ENCODE assay signal across 8 mouse cellular contexts in the genomic region with DNA sequence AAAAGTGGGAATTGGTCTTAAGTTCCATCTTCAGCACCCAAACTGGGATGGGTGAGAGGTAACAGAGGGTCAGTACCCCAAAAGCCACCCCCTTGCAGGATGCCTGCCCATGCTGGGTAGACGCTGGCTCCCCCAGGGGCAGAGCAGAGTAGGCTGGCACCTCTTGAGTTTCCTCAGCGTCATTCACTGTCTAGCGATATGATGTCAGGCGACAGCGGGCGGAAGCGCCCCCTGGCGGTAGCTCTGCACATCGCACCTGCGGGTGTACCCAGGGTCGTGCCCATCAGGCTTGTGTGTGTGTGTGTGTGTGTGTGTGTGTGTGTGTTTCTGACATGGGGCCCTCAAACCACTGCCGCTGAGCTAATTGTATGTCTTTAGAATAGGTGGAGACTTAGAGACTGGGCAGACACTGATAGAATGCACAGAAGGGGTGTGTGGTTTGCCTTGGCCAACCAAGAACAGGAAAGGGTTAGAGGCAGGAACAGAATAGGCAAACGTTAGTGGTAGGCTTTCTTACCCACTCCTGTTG. TPM values are rescaled to one million over a fixed set of nuclear protein-coding genes. Genes with fewer than 3 reads are reported as not detected.
DNase-seq lines count a peak whose midpoint lies in the region; ATAC-seq and TF ChIP-seq lines count a peak whose summit lies in the region.

No protein-coding gene starts in this region.

- no peak overlapping the region for H3K27ac ChIP-seq in embryonic facial prominence, embryonic 10.5 days (replicated peaks)
- no peak overlapping the region for H3K27ac ChIP-seq in kidney, embryonic 14.5 days (ENCODE audit: low read depth, low read length)
- H3K27ac ChIP-seq in liver, embryonic 12.5 days = no peak overlapping the region
- no peak overlapping the region for H3K27ac ChIP-seq in stomach, postnatal 0 days (replicated peaks)

- ATAC-seq in kidney, embryonic 14.5 days (ENCODE audit: low FRiP score, low TSS enrichment) = peak; percentile 84
- peak; percentile 82 for ATAC-seq in liver, embryonic 12.5 days
- peak; percentile 70 for ATAC-seq in stomach, postnatal 0 days (ENCODE audit: low FRiP score, low TSS enrichment)

- H3K9me3 ChIP-seq in embryonic facial prominence, embryonic 10.5 days = no peaks in the 10 kb centered on the region
- no peaks in the 10 kb centered on the region for H3K9me3 ChIP-seq in kidney, embryonic 14.5 days (ENCODE audit: control insufficient read depth, low read length)
- H3K9me3 ChIP-seq in liver, embryonic 12.5 days (replicated peaks) = no peaks in the 10 kb centered on the region
- H3K9me3 ChIP-seq in stomach, postnatal 0 days (ENCODE audit: control insufficient read depth, low read length) = no peaks in the 10 kb centered on the region

- H3K4me1 ChIP-seq in embryonic facial prominence, embryonic 10.5 days = peaks cover 13% of the 10 kb centered on the region
- no peaks in the 10 kb centered on the region for H3K4me1 ChIP-seq in kidney, embryonic 14.5 days (ENCODE audit: control insufficient read depth, insufficient read depth, low read length)
- peaks cover 20% of the 10 kb centered on the region for H3K4me1 ChIP-seq in liver, embryonic 12.5 days
- no peaks in the 10 kb centered on the region for H3K4me1 ChIP-seq in stomach, postnatal 0 days (replicated peaks; ENCODE audit: control insufficient read depth, insufficient read depth)

- no peaks in the 10 kb centered on the region for H3K79me3 ChIP-seq in C2C12 (ENCODE audit: low read depth)

- no peaks in the 10 kb centered on the region for H3K79me2 ChIP-seq in C2C12 (ENCODE audit: control insufficient read depth, insufficient read depth)

- DNase-seq in adrenal gland, postnatal 10 days = peak; percentile 91
- DNase-seq in embryonic facial prominence, embryonic 10.5 days (ENCODE audit: low spot score) = peak; percentile 87
- peak; percentile 71 to 75 for DNase-seq in heart, adult 9 months (ENCODE audit: low spot score in 2 of 2)
- peak; percentile 95 for DNase-seq in naive thymus-derived CD4-positive, alpha-beta T cell, adult 2 months (ENCODE audit: low read depth)
- peak; percentile 86 for DNase-seq in stomach, postnatal 0 days (ENCODE audit: low spot score)

- no peak for TF ChIP-seq EP300 in stomach, postnatal 0 days (optimal IDR thresholded peaks at IDR 0.05)

- no peaks in the 10 kb centered on the region for H3K36me3 ChIP-seq in C2C12 (ENCODE audit: control insufficient read depth, insufficient read depth)
- no peaks in the 10 kb centered on the region for H3K36me3 ChIP-seq in embryonic facial prominence, embryonic 10.5 days (replicated peaks)
- no peaks in the 10 kb centered on the region for H3K36me3 ChIP-seq in kidney, embryonic 14.5 days (ENCODE audit: control insufficient read depth, insufficient read depth, low read length)
- no peaks in the 10 kb centered on the region for H3K36me3 ChIP-seq in liver, embryonic 12.5 days
- H3K36me3 ChIP-seq in stomach, postnatal 0 days (ENCODE audit: control insufficient read depth, insufficient read depth, low read length) = no peaks in the 10 kb centered on the region

- H3K9ac ChIP-seq in kidney, embryonic 14.5 days (ENCODE audit: low read depth, low read length) = no peak overlapping the region
- no peak overlapping the region for H3K9ac ChIP-seq in liver, embryonic 12.5 days
- H3K9ac ChIP-seq in stomach, postnatal 0 days (ENCODE audit: low read length) = no peak overlapping the region

- H3K27me3 ChIP-seq in C2C12 (ENCODE audit: control insufficient read depth, insufficient read depth, insufficient read length) = no peaks in the 10 kb centered on the region
- no peaks in the 10 kb centered on the region for H3K27me3 ChIP-seq in embryonic facial prominence, embryonic 10.5 days (replicated peaks; ENCODE audit: low read depth, poor library complexity, severe bottlenecking)
- no peaks in the 10 kb centered on the region for H3K27me3 ChIP-seq in kidney, embryonic 14.5 days (ENCODE audit: control insufficient read depth, insufficient read depth, low read length)
- peaks cover 25% of the 10 kb centered on the region; the same call in 1 of the 2 replicates for H3K27me3 ChIP-seq in liver, embryonic 12.5 days (replicated peaks)
- no peaks in the 10 kb centered on the region for H3K27me3 ChIP-seq in stomach, postnatal 0 days (ENCODE audit: control insufficient read depth, insufficient read depth, low read length)

- 3% methylated on average over 13 of the region's 13 CpGs for WGBS in embryonic facial prominence, embryonic 10.5 days
- 2% methylated on average over 13 of the region's 13 CpGs for WGBS in kidney, embryonic 14.5 days
- WGBS in liver, embryonic 12.5 days (ENCODE audit: insufficient replicate concordance) = 1% methylated on average over 13 of the region's 13 CpGs
- WGBS in stomach, postnatal 0 days = under 1% methylated on average over 13 of the region's 13 CpGs

- peak; percentile 96 for TF ChIP-seq CTCF in C2C12 (IDR thresholded peaks at IDR 0.05; ENCODE audit: control insufficient read depth, insufficient read depth, insufficient read length)
- peak; percentile 96 for TF ChIP-seq CTCF in stomach, postnatal 0 days (IDR thresholded peaks at IDR 0.05; ENCODE audit: low read depth)

- H3K4me2 ChIP-seq in kidney, embryonic 14.5 days (replicated peaks; ENCODE audit: low read depth, low read length) = no peak overlapping the region
- no peak overlapping the region for H3K4me2 ChIP-seq in liver, embryonic 12.5 days
- no peak overlapping the region for H3K4me2 ChIP-seq in stomach, postnatal 0 days (replicated peaks; ENCODE audit: low read depth)

- H3K4me3 ChIP-seq in C2C12 (ENCODE audit: insufficient read depth, poor library complexity, severe bottlenecking) = no peak overlapping the region
- no peak overlapping the region for H3K4me3 ChIP-seq in embryonic facial prominence, embryonic 10.5 days
- H3K4me3 ChIP-seq in kidney, embryonic 14.5 days (ENCODE audit: low read length) = no peak overlapping the region
- H3K4me3 ChIP-seq in liver, embryonic 12.5 days = no peak overlapping the region
- H3K4me3 ChIP-seq in stomach, postnatal 0 days (ENCODE audit: low read depth, low read length) = no peak overlapping the region

- H3ac ChIP-seq in C2C12 (ENCODE audit: control insufficient read depth, insufficient read length, low read depth) = no peak overlapping the region

TF ChIP-seq in C2C12, 6 proteins besides CTCF, POLR2A, EP300 and RAD21:
- TF ChIP-seq MAX (IDR thresholded peaks at IDR 0.05) (peak; percentile 35), FOSL1 (IDR thresholded peaks at IDR 0.05; ENCODE audit: insufficient read depth, low read length, poor library complexity, severe bottlenecking) (no peak), CEBPB (IDR thresholded peaks at IDR 0.05; ENCODE audit: low read depth) (no peak), USF1 (IDR thresholded peaks at IDR 0.05; ENCODE audit: low read depth) (no peak), MYOD1 (IDR thresholded peaks at IDR 0.05; ENCODE audit: control insufficient read depth, insufficient read length, low read depth) (peak; percentile 14), MYOG (IDR thresholded peaks at IDR 0.05; ENCODE audit: control insufficient read depth, extremely low read depth, insufficient read length) (no peak)

RNA-seq across cellular contexts. Expression of gene Cebpb, which starts 8.7 kb away (rescaled TPM):
- 23.8 TPM for polyA plus RNA-seq in C2C12 (2012; fragmentation: generic; extraction: Trizol)
- total RNA-seq in adrenal gland, postnatal 10 days (2021) = 100 to 1,000 TPM; 269 to 439 TPM
- 1.7 and 1.8 TPM in 2 replicates for polyA plus RNA-seq in embryonic facial prominence, embryonic 10.5 days (2016; fragmentation: Nextera tagmentation; extraction: Ambion mirVana)
- 7.7 and 8.3 TPM in 2 replicates for polyA plus RNA-seq in kidney, embryonic 14.5 days (2014; fragmentation: Nextera tagmentation; extraction: Ambion mirVana)
- polyA plus RNA-seq in liver, embryonic 12.5 days (2016; fragmentation: Nextera tagmentation; extraction: Ambion mirVana) = 21.8 and 23.4 TPM in 2 replicates
- polyA plus RNA-seq in stomach, postnatal 0 days (2015; fragmentation: Nextera tagmentation; extraction: Ambion mirVana) = 55.0 and 60.2 TPM in 2 replicates

RNA-seq across cellular contexts. Expression of gene Tmem189, which starts 9.7 kb away (rescaled TPM):
- polyA plus RNA-seq in C2C12 (2012; fragmentation: generic; extraction: Trizol) = 34.5 TPM
- 10 to 100 TPM; 31.2 to 33.5 TPM for total RNA-seq in adrenal gland, postnatal 10 days (2021)
- 40.2 and 43.7 TPM in 2 replicates for polyA plus RNA-seq in embryonic facial prominence, embryonic 10.5 days (2016; fragmentation: Nextera tagmentation; extraction: Ambion mirVana)
- 37.9 and 52.8 TPM in 2 replicates for polyA plus RNA-seq in kidney, embryonic 14.5 days (2014; fragmentation: Nextera tagmentation; extraction: Ambion mirVana)
- 27.3 and 30.4 TPM in 2 replicates for polyA plus RNA-seq in liver, embryonic 12.5 days (2016; fragmentation: Nextera tagmentation; extraction: Ambion mirVana)
- polyA plus RNA-seq in stomach, postnatal 0 days (2015; fragmentation: Nextera tagmentation; extraction: Ambion mirVana) = 74.6 and 85.7 TPM in 2 replicates

RNA-seq across cellular contexts. Expression of gene Gm20431, which starts 18.7 kb away (rescaled TPM):
- 0.44 TPM for polyA plus RNA-seq in C2C12 (2012; fragmentation: generic; extraction: Trizol)
- 10 to 100 TPM; 16.4 to 17.5 TPM for total RNA-seq in adrenal gland, postnatal 10 days (2021)
- 0.68 and 4.9 TPM in 2 replicates for polyA plus RNA-seq in embryonic facial prominence, embryonic 10.5 days (2016; fragmentation: Nextera tagmentation; extraction: Ambion mirVana)
- polyA plus RNA-seq in kidney, embryonic 14.5 days (2014; fragmentation: Nextera tagmentation; extraction: Ambion mirVana) = 5.6 and 6.1 TPM in 2 replicates
- polyA plus RNA-seq in liver, embryonic 12.5 days (2016; fragmentation: Nextera tagmentation; extraction: Ambion mirVana) = 1.8 and 4.8 TPM in 2 replicates
- 13.4 and 14.1 TPM in 2 replicates for polyA plus RNA-seq in stomach, postnatal 0 days (2015; fragmentation: Nextera tagmentation; extraction: Ambion mirVana)

RNA-seq across cellular contexts. Expression of gene Ube2v1, which starts 48.1 kb away (rescaled TPM):
- polyA plus RNA-seq in C2C12 (2012; fragmentation: generic; extraction: Trizol) = 237 TPM
- 100 to 1,000 TPM; 159 to 162 TPM for total RNA-seq in adrenal gland, postnatal 10 days (2021)
- 384 and 394 TPM in 2 replicates for polyA plus RNA-seq in embryonic facial prominence, embryonic 10.5 days (2016; fragmentation: Nextera tagmentation; extraction: Ambion mirVana)
- 212 and 283 TPM in 2 replicates for polyA plus RNA-seq in kidney, embryonic 14.5 days (2014; fragmentation: Nextera tagmentation; extraction: Ambion mirVana)
- polyA plus RNA-seq in liver, embryonic 12.5 days (2016; fragmentation: Nextera tagmentation; extraction: Ambion mirVana) = 256 and 259 TPM in 2 replicates
- 234 and 253 TPM in 2 replicates for polyA plus RNA-seq in stomach, postnatal 0 days (2015; fragmentation: Nextera tagmentation; extraction: Ambion mirVana)
